Mouse (Mus musculus): ENCODE measurements around the gene Tmem120a. TPM values are rescaled to one million over a fixed set of nuclear protein-coding genes. Genes with fewer than 3 reads are reported as not detected.

The Tmem120a gene
- polyA plus RNA-seq, 1 experiment from 2014 or later: 49.5 TPM

GRCm38 (mm10) chr5:135738266-135738665 lies 6.0 kb downstream of the Tmem120a start:
- Histone ChIP-seq H3K4me2 (ENCODE audit: low read depth, severe bottlenecking) (no peak overlapping the region), H3K4me1 (ENCODE audit: control insufficient read depth, insufficient read depth, low read length) (peaks cover 5% of the 10 kb centered on the region; the same call in 1 of the 2 replicates), H3K27ac (replicated peaks; ENCODE audit: low read depth, low read length) (no peak overlapping the region), H3K36me3 (ENCODE audit: control insufficient read depth, insufficient read depth, low read length) (peaks cover 23% of the 10 kb centered on the region), H3K9me3 (ENCODE audit: control insufficient read depth, low read length) (no peaks in the 10 kb centered on the region), H3K4me3 (ENCODE audit: low read depth, low read length) (no peak overlapping the region), H3K9ac (ENCODE audit: low read length) (no peak overlapping the region), H3K27me3 (ENCODE audit: control insufficient read depth, insufficient read depth, low read length) (no peaks in the 10 kb centered on the region)
- DNase-seq (ENCODE audit: low spot score) (no peak), ATAC-seq (ENCODE audit: insufficient number of reproducible peaks, low FRiP score, low TSS enrichment, low read depth) (no peak)
- WGBS: 17% methylated on average over 6 of the region's 6 CpGs

GRCm38 (mm10) chr5:135737154-135737553 lies 7.1 kb downstream of the Tmem120a start:
- DNase-seq (ENCODE audit: low spot score): no peak

DNA sequence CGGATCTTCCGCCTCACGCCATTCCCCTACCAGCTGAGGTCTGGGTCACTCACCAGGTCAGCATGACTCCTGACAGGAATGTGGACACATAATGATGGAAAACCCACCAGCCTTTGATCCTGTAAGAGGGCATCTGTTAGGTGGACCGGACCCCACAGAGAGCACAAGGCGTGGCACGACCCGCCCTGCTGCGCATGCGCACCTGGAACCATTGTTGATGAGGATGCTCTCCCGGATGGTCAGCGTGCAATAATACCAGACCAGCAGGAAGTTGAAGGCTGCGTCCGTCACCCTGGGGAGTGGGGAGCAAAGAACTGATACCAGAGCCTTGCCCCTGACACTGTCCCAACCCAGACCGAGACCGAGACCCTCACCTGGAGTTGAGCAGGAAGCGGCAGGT lies 7.7 kb downstream of the Tmem120a start:
- no peaks in the 10 kb centered on the region for H3K27me3 ChIP-seq (ENCODE audit: control insufficient read depth, insufficient read depth, low read length)
- no peak for ATAC-seq (ENCODE audit: insufficient number of reproducible peaks, low FRiP score, low TSS enrichment, low read depth)
- DNase-seq (ENCODE audit: low spot score): no peak
- no peaks in the 10 kb centered on the region for H3K9me3 ChIP-seq (ENCODE audit: control insufficient read depth, low read length)
- H3K27ac ChIP-seq (replicated peaks; ENCODE audit: low read depth, low read length): no peak overlapping the region
- no peak overlapping the region for H3K9ac ChIP-seq (ENCODE audit: low read length)
- WGBS: 88% methylated on average over 16 of the region's 16 CpGs
- H3K4me2 ChIP-seq (ENCODE audit: low read depth, severe bottlenecking): no peak overlapping the region
- H3K4me1 ChIP-seq (ENCODE audit: control insufficient read depth, insufficient read depth, low read length): no peaks in the 10 kb centered on the region
- no peak overlapping the region for H3K4me3 ChIP-seq (ENCODE audit: low read depth, low read length)
- H3K36me3 ChIP-seq (ENCODE audit: control insufficient read depth, insufficient read depth, low read length): peaks cover 31% of the 10 kb centered on the region

More at GRCm38 (mm10) chr5:135737154-135737553, 7.1 kb downstream of the Tmem120a start:
- ATAC-seq (ENCODE audit: insufficient number of reproducible peaks, low FRiP score, low TSS enrichment, low read depth): no peak
- Histone ChIP-seq H3K36me3 (ENCODE audit: control insufficient read depth, insufficient read depth, low read length) (peaks cover 31% of the 10 kb centered on the region), H3K4me2 (ENCODE audit: low read depth, severe bottlenecking) (no peak overlapping the region), H3K9me3 (ENCODE audit: control insufficient read depth, low read length) (no peaks in the 10 kb centered on the region), H3K4me3 (ENCODE audit: low read depth, low read length) (no peak overlapping the region), H3K27me3 (ENCODE audit: control insufficient read depth, insufficient read depth, low read length) (no peaks in the 10 kb centered on the region), H3K27ac (replicated peaks; ENCODE audit: low read depth, low read length) (no peak overlapping the region), H3K9ac (ENCODE audit: low read length) (no peak overlapping the region), H3K4me1 (ENCODE audit: control insufficient read depth, insufficient read depth, low read length) (no peaks in the 10 kb centered on the region)
- 81% methylated on average over 7 of the region's 7 CpGs for WGBS

GRCm38 (mm10) chr5:135735741-135736140 lies 8.5 kb downstream of the Tmem120a start:
- WGBS: 92% methylated on average over 13 of the region's 13 CpGs
- Histone ChIP-seq H3K27ac (replicated peaks; ENCODE audit: low read depth, low read length) (no peak overlapping the region), H3K36me3 (ENCODE audit: control insufficient read depth, insufficient read depth, low read length) (peaks cover 36% of the 10 kb centered on the region), H3K4me2 (ENCODE audit: low read depth, severe bottlenecking) (no peak overlapping the region), H3K4me3 (ENCODE audit: low read depth, low read length) (no peak overlapping the region), H3K27me3 (ENCODE audit: control insufficient read depth, insufficient read depth, low read length) (no peaks in the 10 kb centered on the region), H3K4me1 (ENCODE audit: control insufficient read depth, insufficient read depth, low read length) (no peaks in the 10 kb centered on the region), H3K9me3 (ENCODE audit: control insufficient read depth, low read length) (no peaks in the 10 kb centered on the region), H3K9ac (ENCODE audit: low read length) (no peak overlapping the region)
- DNase-seq (ENCODE audit: low spot score) (no peak), ATAC-seq (ENCODE audit: insufficient number of reproducible peaks, low FRiP score, low TSS enrichment, low read depth) (no peak)

- H3K4me3 ChIP-seq (ENCODE audit: low read depth, low read length): no peak overlapping the region
- 91% methylated on average over 42 of the region's 42 CpGs for WGBS
Measured at GRCm38 (mm10) chr5:135734057-135734680, 10.1 kb downstream of the Tmem120a start.

GRCm38 (mm10) chr5:135733071-135733470 lies 11.2 kb downstream of the Tmem120a start:
- Histone ChIP-seq H3K4me2 (ENCODE audit: low read depth, severe bottlenecking) (no peak overlapping the region), H3K27me3 (ENCODE audit: control insufficient read depth, insufficient read depth, low read length) (no peaks in the 10 kb centered on the region), H3K4me3 (ENCODE audit: low read depth, low read length) (no peak overlapping the region), H3K9me3 (ENCODE audit: control insufficient read depth, low read length) (no peaks in the 10 kb centered on the region), H3K4me1 (ENCODE audit: control insufficient read depth, insufficient read depth, low read length) (no peaks in the 10 kb centered on the region), H3K9ac (ENCODE audit: low read length) (no peak overlapping the region), H3K36me3 (ENCODE audit: control insufficient read depth, insufficient read depth, low read length) (peaks cover 47% of the 10 kb centered on the region), H3K27ac (replicated peaks; ENCODE audit: low read depth, low read length) (no peak overlapping the region)
- DNase-seq (ENCODE audit: low spot score) (no peak), ATAC-seq (ENCODE audit: insufficient number of reproducible peaks, low FRiP score, low TSS enrichment, low read depth) (no peak)
- WGBS: 89% methylated on average over 4 of the region's 4 CpGs

More at GRCm38 (mm10) chr5:135734057-135734680, 10.1 kb downstream of the Tmem120a start:
- Histone ChIP-seq H3K9ac (ENCODE audit: low read length) (no peak overlapping the region), H3K4me2 (ENCODE audit: low read depth, severe bottlenecking) (no peak overlapping the region), H3K36me3 (ENCODE audit: control insufficient read depth, insufficient read depth, low read length) (peaks cover 47% of the 10 kb centered on the region), H3K27me3 (ENCODE audit: control insufficient read depth, insufficient read depth, low read length) (no peaks in the 10 kb centered on the region), H3K4me1 (ENCODE audit: control insufficient read depth, insufficient read depth, low read length) (no peaks in the 10 kb centered on the region), H3K9me3 (ENCODE audit: control insufficient read depth, low read length) (no peaks in the 10 kb centered on the region), H3K27ac (replicated peaks; ENCODE audit: low read depth, low read length) (no peak overlapping the region)
- DNase-seq (ENCODE audit: low spot score): no peak
- no peak for ATAC-seq (ENCODE audit: insufficient number of reproducible peaks, low FRiP score, low TSS enrichment, low read depth)

- Histone ChIP-seq H3K27ac (replicated peaks; ENCODE audit: low read depth, low read length) (no peak overlapping the region), H3K4me1 (ENCODE audit: control insufficient read depth, insufficient read depth, low read length) (peaks cover 12% of the 10 kb centered on the region), H3K9me3 (ENCODE audit: control insufficient read depth, low read length) (no peaks in the 10 kb centered on the region), H3K9ac (ENCODE audit: low read length) (no peak overlapping the region), H3K36me3 (ENCODE audit: control insufficient read depth, insufficient read depth, low read length) (peaks cover 45% of the 10 kb centered on the region), H3K4me2 (ENCODE audit: low read depth, severe bottlenecking) (no peak overlapping the region), H3K27me3 (ENCODE audit: control insufficient read depth, insufficient read depth, low read length) (no peaks in the 10 kb centered on the region), H3K4me3 (ENCODE audit: low read depth, low read length) (no peak overlapping the region)
- no peak for ATAC-seq (ENCODE audit: insufficient number of reproducible peaks, low FRiP score, low TSS enrichment, low read depth)
- 94% methylated on average over 16 of the region's 16 CpGs for WGBS
- no peak for DNase-seq (ENCODE audit: low spot score)
Measured at GRCm38 (mm10) chr5:135731322-135731721, 12.9 kb downstream of the Tmem120a start.

DNA sequence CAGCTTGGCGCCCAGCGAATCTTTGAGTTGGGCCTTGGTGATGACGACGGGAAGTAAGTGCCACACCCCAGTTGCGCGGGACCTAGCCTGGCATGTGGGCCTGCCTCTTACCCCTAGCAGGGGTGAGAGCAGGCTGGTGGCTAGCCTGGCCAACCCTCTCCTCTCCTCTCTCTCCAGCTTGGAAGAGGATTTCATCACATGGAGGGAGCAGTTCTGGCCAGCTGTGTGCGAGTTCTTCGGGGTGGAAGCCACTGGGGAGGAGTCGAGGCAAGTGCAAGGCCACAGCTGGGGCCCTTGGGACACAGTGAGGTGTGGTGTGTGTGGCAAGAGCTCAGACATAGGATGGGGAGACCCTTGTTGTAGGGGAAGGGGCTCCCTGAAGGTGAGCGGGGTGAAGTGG lies 13.3 kb downstream of the Tmem120a start:
- Histone ChIP-seq H3K4me2 (ENCODE audit: low read depth, severe bottlenecking) (no peak overlapping the region), H3K4me3 (ENCODE audit: low read depth, low read length) (no peak overlapping the region), H3K4me1 (ENCODE audit: control insufficient read depth, insufficient read depth, low read length) (peaks cover 16% of the 10 kb centered on the region), H3K9me3 (ENCODE audit: control insufficient read depth, low read length) (no peaks in the 10 kb centered on the region), H3K36me3 (ENCODE audit: control insufficient read depth, insufficient read depth, low read length) (peaks cover 45% of the 10 kb centered on the region), H3K27me3 (ENCODE audit: control insufficient read depth, insufficient read depth, low read length) (no peaks in the 10 kb centered on the region), H3K9ac (ENCODE audit: low read length) (no peak overlapping the region), H3K27ac (replicated peaks; ENCODE audit: low read depth, low read length) (no peak overlapping the region)
- no peak for ATAC-seq (ENCODE audit: insufficient number of reproducible peaks, low FRiP score, low TSS enrichment, low read depth)
- no peak for DNase-seq (ENCODE audit: low spot score)
- 91% methylated on average over 10 of the region's 10 CpGs for WGBS

GRCm38 (mm10) chr5:135730278-135730677 lies 14.0 kb downstream of the Tmem120a start:
- no peak for DNase-seq (ENCODE audit: low spot score)
- peaks cover 41% of the 10 kb centered on the region for H3K36me3 ChIP-seq (ENCODE audit: control insufficient read depth, insufficient read depth, low read length)
- peaks cover 20% of the 10 kb centered on the region for H3K4me1 ChIP-seq (ENCODE audit: control insufficient read depth, insufficient read depth, low read length)
- no peaks in the 10 kb centered on the region for H3K27me3 ChIP-seq (ENCODE audit: control insufficient read depth, insufficient read depth, low read length)
- no peaks in the 10 kb centered on the region for H3K9me3 ChIP-seq (ENCODE audit: control insufficient read depth, low read length)
- no peak overlapping the region for H3K4me2 ChIP-seq (ENCODE audit: low read depth, severe bottlenecking)
- ATAC-seq (ENCODE audit: insufficient number of reproducible peaks, low FRiP score, low TSS enrichment, low read depth): no peak
- no peak overlapping the region for H3K27ac ChIP-seq (replicated peaks; ENCODE audit: low read depth, low read length)
- no peak overlapping the region for H3K9ac ChIP-seq (ENCODE audit: low read length)
- H3K4me3 ChIP-seq (ENCODE audit: low read depth, low read length): no peak overlapping the region
- 95% methylated on average over 10 of the region's 10 CpGs for WGBS

Data from limb, embryonic 11.5 days (tissue).